Mouse (Mus musculus) gastrocnemius, adult 18-20 months (tissue): ENCODE measurements around the gene Npr3. TPM values are rescaled to one million over a fixed set of nuclear protein-coding genes. Genes with fewer than 3 reads are reported as not detected.

ENCODE experiments used
- total RNA-seq, 2 experiments: library from RNA; stranded (reverse); gene quantifications; 2 replicates each; pipeline ENCODE4 v1.2.3; 2021

Gene Npr3
- total RNA-seq, 2 experiments from 2014 or later = 8.4 to 8.6 TPM

Other genes with a start within 250 kb of the Npr3 start
- gene Sub1, start 89.7 kb upstream of the Npr3 start, total RNA-seq = 100 to 1,000 TPM in 1 of 2 experiments, 10 to 100 TPM in 1; 85.1 to 119 TPM
- 10 to 100 TPM; 57.8 to 68.4 TPM for gene Zfr, start 210.5 kb upstream of the Npr3 start, total RNA-seq